Mouse (Mus musculus) 3134 (cell line): ENCODE results near the gene Nt5c.
"Not testable (repeated sequence)": the region's sequence is repeated elsewhere in the genome, so short reads cannot be mapped to it uniquely, and the experiment has no call there.

ENCODE experiments used
- DNase-seq: peaks from one replicate; pipeline ENCODE4 v3.0.0-alpha.2; 2011; ENCODE audit warnings: low spot score; ENCODE audit not compliant: insufficient read length; ENCODE audit errors: extremely low read depth

Gene Nt5c

DNA sequence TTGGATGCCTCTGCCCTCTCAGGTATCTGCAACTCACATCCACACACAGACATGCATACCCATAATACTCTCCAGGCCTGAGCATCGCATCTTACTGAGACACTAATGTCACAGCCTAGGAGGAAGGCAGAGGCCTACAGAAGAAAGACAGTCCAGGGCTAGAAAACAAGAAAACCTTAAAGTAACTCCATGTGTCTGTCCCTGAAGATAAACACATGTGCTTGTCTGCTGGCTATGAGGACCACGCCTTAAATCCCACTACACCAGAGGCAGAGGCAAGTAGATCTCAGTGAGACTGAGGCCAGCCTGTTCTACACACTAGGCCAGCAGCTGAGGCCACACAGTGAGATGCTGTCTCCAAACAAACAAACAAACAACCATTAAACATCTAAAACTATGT lies 19.5 kb upstream of the Nt5c start:
- no peak for DNase-seq

DNA sequence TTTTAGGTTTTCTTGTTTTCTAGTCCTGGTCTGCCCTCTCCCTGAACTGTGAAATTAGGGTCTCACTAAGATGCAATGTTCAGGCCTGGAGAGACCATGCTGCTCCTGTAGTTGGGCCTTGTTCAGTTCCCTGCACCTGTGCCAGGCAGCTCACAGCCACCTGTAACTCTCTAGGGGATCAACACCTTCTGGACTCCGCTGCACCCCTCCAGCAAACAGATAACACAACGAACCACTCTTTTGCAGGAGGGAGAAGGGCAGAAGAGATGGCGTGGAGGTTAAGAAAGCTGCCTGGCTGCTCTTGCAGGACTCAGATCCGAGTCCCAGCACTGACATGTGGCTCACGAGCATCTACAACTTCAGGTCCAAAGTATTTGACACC lies 18.8 kb upstream of the Nt5c start:
- no peak for DNase-seq

DNA sequence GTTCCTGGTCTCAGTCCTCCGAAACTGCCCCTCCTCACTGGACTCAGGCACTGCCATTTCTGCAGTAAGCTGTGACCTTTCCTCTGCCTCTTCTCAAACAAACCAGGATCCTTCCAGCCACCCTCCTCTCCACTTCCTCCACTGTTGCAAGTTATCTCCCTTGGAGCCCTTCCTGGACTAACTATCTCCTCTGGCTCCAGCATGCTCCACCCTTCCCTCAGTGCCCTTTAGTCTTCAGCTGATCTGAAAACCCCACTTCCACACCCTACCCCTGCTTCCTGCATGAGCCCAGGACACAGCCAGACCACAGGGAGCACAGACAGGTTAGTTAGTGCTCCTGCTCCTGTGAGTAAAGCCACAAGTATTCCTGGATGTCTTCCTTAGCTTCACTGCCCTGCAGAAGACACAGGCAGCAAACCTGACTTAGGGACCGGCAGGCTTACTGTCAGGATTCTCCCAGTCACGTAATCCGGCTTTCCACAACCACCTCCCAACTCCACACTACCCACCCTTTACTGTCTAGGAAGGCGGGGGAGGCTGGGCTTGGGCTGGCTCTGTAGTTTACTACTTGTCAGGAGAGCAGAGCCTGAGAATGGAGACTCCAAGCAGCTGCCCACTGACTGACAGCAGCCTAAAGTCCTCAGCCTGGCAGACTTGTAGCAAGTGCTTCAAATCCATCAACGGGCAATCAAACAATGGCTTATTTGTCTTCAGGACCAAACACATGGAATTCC lies 18.3 kb upstream of the Nt5c start:
- DNase-seq: peak; percentile 34

DNA sequence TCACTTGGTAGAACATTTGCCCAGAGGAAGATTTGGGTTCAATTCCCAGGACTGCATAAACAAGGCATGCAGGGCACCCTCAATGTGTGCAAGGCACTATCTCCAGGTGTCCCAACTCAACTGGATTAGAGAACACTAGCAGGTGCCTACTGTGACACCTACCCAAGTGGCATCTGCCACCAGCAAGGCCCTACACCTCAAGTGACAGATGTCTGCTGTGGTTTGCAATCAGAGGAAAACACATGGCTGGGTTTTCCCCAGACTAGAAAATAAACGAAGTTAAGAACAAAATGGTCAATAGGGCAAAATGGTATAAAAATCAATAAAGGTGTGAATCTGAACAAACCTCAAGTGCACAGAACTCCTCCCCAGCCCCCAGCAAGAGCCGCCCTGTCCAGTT lies 16.4 kb upstream of the Nt5c start:
- no peak for DNase-seq

DNA sequence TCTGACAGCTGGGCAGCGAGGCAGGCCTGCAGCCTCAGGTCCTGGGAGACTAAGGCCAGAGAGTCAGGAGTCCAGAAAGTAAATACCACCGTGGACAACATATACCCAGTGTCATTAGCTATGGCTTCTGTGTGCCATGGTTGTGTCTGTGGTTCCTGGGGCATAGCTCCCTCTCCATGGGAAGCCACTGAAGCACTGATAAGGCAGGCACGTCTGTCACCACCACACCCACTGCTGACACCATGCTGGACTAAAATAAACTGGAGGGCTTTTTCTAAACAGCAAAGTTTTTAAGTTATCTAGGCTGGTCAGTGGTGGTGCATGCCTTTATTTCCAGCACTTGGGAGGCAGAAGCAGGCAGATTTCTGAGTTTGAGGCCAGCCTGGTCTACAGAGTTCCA lies 14.9 kb upstream of the Nt5c start:
- no peak for DNase-seq

DNA sequence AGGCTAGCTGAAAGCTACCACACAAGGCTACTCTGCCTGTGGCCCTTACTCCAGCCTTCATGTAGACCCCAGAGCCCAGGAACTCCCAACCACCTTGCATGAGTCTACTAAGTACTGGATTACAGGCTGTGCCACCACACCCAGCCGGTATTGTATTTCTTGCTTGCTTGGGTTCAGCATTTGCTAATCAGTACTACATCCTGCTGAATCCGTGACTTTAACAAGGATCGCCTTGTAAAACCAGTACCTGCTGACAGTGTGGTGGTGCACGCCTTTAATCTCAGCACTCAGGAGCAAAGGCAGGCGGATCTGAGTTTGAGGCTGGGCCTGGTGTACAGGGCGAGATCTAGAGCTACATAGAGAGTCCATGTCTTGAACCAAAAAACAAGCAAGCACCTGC lies 11.0 kb upstream of the Nt5c start:
- no peak for DNase-seq

DNA sequence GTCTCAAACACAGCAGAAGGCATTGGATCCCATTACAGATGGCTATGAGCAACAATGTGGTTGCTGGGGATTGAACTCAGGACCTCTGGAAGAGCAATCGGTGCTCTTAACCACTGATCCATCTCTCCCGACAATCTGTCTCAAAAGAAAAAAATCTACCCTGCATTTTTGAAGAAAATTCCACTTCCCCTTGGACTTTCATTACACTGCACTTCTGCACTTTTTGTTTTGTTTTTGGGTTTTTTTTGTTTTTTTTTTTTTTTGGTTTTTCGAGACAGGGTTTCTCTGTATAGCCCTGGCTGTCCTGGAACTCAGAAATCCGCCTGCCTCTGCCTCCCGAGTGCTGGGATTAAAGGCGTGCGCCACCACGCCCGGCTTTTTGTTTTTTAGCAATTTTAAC lies 4.9 kb upstream of the Nt5c start:
- DNase-seq: not testable (repeated sequence)

DNA sequence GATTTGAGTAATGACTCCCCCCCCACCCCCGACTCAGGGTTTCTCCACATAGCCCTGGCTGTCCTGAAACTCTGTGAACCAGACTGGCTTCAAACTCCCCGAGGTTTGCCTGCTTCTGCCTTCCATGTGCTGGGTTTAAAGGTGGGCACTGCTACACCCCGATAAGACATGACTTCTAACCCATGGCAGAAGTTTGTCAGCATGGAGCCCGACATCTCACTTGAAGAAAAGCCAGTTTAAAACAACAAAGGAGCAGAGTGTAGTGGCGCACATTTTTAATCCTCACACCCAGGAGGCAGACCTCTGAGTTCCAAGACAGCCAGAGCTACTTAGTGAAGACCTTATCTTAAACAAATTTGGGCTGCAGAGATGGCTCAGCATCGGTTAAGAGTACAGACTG lies 725 bp upstream of the Nt5c start:
- no peak for DNase-seq

DNA sequence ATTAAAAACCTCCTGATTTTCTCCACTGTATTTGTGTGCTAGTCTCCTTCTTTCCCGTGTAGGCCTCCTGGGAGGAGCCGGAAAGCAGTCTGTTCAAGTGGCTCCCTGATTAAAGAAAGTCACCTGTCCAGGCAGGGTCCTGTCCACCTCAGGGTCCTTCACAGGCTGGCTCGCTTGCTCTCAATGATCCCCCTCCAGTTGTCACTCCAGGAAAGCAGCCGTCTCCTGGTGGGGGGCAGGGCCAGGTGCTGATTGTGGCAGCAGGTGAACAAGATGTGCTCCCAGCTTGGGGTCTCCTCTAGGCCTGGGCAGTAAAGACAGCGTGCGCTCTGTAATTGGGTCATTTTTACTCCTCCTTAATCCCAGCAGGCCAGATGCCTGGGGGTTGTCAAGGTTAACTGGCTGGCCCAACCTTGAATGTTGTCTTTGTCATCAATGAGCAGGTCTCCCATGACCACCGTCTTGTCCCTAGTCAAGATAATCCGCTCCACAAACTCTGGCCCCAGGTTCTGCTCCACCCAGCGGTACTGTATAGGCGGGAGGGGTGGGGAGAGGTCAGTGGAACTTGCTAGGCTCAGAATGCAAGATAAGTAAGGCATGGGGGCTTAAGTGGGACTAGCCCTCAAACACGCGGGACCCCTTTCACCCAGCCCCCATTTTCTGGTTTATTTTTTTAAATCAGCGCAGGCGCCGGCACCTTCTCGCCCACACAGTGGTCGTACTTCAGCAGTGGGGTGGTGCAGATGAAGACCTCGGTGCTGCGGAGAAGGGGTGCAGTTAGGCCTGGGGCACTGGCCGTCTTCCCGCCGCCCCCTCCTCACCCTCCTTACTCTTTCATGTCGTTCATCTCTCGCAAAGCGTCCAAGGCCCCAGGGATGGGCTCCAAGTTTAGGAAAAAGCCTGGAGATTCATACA lies 964 bp downstream of the Nt5c start:
- no peak for DNase-seq

DNA sequence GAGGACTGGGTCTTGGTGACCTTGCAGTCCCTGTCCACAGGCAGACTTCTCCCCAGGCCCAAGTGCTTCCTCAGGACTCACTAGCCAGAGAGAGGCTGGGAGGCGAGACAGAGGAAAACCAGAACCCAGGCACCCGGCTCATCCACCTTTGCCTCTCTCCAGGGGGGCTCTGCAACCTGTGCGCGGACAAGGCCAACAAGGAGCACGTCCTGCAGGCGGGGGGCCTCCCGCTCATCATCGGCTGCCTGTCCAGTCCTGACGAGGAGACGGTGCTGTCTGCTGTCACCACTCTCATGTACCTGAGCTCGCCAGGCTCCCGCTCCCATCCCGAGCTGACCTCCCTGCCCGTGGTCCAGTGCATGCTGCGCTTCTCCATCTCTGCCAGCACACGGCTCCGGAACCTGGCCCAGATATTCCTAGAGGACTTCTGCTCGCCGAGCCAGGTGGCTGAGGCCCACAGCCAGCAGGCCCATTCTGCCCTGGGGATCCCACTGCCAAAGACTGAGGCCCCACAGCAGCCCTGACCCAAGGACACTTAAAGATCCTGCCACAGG lies 3.0 kb downstream of the Nt5c start:
- DNase-seq: no peak

DNA sequence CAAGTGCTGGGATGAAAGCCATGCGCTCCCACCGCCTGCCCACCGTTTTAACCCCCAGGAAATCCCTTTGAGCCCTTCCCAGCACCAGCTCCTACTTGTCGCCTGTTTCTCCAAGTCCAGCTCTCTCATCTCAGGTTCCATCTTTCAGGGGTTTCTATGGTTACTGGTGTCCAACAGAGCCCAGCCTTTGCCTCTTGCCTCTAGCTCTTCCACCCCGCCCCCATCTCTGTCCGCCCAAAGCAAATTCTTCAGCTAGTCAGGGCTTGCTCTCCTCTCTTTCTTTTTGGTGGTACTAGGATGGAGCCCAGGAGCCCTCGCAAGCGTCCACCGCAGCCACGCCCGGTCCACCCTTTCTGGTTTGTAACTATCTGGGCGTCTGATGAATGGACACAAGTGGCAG lies 6.5 kb downstream of the Nt5c start:
- no peak for DNase-seq

DNA sequence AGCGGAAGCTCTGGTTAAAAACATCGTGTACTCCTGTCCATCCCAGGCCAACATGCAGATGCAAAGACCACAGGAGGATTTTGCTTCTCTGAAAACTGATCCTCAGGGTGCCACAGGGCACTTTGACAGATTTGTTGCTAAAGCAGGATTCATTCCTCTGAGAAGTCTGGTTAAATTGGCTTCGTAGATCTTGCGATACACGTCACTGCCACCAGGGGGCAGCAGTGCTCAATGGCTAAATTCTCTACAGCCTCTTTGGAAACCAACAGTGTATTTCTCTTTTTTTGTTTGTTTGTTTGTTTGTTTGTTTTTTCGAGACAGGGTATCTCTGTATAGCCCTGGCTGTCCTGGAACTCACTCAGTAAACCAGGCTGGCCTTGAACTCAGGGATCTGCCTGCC lies 7.9 kb downstream of the Nt5c start:
- no peak for DNase-seq

DNA sequence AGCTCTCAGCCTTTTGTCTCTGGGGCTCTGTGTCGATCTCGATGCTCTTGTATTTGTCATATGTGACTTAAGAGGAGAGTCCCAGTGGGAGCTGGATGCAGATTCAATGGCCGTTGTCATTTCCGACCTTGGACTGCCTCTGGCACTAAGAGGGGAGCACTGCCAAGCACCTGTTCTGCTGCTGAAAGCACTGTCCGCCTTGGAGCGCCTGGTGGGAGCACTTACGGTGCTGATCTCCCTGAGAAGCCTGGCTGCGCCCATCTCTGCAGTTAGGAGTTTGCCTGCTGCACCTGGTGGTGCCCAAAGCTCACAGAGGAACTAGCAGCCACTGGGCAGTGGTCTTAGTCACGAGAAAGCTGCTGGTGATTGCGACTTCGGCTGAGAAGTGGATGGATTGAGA lies 8.4 kb downstream of the Nt5c start:
- DNase-seq: no peak

DNA sequence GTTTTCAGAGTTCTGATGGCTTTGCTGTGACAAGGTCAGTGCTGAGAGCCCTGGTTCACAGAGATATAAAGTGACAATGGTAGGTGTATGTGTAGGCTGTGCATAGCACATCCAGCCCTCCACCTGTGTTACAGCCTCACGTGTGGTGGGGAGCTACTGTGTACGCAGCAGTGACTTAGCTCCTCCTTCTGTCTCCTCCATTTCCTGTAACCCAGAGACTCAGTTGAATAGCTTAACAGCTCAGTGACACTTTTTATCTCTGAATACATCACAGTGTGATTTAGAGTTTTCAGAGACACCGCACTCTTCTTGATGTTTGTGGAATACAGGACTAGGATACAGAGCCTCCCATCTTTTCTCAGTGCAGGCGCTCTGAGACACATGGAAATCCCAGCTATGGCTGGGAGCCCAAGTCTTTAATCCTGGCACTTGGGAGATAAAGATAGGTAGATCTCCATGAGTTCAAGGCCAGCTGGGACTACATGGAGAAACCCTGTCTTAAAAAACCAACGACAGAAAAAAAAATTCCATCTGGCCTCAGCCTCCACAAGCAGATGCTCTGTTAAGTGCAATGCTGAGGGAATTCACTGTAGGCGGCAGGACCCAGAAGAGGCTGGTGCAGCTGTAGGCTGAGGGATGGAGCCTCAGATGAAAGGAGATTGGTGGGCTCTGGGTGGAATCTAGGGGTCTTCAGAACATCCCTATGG lies 10.0 kb downstream of the Nt5c start:
- DNase-seq: no peak

DNA sequence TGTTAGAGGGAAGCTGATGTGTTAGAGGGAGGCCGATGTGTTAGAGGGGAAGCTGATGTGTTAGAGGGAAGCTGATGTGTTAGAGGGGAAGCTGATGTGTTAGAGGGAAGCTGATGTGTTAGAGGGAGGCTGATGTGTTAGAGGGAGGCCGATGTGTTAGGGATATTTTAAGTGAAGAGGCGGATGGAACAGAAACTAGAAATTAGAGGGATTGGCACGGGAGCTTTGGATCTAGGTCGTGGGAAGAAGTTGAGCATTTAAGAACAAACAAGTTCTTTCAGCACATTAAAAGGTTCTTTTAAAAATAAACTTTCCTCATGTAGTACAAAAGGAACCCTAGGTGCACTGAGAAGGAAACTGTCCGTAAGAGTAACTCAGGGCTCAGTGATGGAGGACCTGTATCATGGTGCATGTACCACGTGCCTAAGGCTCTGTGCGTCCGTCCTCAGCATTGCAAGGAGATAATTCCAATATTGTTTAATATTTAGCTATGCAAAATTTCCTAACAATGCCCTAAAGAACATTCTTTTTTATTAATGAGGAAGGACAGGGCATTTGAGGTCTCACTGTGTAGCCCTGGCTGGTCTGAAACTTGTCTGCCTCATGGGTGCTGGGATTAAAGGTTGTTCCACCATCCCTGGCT lies 13.2 kb downstream of the Nt5c start:
- no peak for DNase-seq

DNA sequence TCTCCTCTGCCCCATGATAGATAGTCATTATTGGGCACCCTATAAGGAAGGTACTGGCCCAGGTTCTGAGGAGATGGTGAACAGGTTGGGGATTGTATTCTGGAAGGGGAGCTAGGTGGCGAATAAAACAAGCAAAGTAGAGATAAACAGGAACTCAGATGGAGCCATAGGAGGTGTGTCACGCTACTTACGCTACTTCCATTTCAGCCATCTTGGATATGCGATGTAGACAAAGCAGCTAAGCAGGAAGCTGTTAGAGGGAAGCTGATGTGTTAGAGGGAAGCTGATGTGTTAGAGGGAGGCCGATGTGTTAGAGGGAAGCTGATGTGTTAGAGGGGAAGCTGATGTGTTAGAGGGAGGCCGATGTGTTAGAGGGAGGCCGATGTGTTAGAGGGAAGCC lies 14.3 kb downstream of the Nt5c start:
- DNase-seq: not testable (repeated sequence)

DNA sequence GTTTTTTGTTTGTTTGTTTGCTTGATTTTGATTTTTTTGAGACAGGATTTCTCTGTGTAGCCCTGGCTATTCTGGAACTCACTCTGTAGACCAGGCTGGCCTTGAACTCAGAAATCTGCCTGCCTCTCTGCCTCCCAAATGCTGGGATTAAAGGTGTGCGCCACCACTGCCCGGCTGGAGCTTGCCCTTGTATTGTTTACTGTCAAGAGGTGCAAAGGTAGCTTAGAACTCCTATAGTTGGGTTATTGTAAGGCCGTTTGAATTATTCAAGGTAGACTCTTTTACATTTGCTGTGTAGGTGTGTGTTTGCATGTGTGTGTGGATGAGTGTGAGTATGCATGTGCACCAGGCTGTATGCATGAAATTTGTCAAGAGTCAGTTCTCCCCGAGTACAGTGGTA lies 15.0 kb downstream of the Nt5c start:
- DNase-seq: not testable (repeated sequence)

DNA sequence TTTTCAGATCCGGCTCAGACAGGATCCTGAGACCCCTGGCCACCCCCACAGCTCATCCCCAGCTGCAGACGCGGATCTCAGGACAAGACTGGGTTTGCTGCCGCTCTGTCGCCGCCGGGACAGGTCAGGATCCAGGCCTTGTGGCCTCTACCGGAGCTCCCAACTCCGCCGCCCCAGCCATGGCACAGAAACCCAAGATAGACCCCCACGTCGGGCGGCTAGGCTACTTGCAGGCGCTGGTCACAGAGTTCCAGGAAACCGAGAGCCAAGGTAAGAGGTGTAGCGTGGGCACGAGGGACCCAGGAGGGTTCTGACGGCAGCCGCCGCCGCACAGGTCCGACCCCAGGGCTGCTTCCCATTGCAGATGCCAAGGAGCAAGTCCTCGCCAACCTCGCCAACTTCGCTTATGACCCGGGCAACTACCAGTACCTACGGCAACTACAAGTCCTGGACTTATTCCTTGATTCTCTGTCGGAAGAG lies 15.9 kb downstream of the Nt5c start:
- no peak for DNase-seq

DNA sequence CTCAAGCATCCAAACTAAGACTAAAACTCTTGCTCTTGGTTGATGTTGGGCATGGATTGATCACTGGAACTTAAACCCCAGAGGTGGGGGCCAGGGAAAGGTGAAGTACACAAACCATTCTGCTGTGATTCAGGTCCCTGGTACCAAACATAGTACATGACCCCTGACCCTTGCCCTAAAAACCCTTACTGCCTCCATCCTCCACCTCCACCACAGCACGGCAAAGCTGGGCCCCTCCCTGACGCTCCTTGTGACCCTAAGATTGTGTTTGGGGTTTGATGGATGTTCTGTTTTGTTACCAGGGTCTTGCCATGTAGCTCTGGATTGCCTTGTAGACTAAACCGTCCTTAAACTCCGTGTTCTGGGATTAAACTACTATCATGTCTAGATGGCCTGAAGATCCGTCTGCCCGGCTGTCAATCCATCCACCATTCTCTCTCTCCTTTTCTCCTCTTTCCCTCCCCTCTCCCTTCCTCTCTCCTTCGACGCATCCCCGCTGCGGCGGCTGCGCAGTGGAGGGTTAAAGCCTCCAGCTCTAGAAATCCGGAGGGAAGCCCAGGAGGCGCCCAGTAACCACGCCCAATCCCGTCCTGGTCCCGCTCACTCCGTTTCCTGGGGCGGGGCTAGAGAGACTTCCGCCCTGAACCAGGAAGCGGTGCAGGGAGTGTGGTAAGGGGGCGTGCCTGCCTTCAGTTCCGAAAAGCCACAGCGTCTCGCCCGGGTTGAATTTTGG lies 16.5 kb downstream of the Nt5c start, which contains the start of gene Armc7:
TSS of gene Armc7 (plus strand) at position 643 of the 733 bp plus-strand sequence.
- peak; percentile 98 for DNase-seq
